Mouse (Mus musculus): ENCODE results near the gene Lhfpl3. TPM values are rescaled to one million over a fixed set of nuclear protein-coding genes. Genes with fewer than 3 reads are reported as not detected.

Lhfpl3 gene
- total RNA-seq, 1 experiment from 2014 or later, result not detected

DNA sequence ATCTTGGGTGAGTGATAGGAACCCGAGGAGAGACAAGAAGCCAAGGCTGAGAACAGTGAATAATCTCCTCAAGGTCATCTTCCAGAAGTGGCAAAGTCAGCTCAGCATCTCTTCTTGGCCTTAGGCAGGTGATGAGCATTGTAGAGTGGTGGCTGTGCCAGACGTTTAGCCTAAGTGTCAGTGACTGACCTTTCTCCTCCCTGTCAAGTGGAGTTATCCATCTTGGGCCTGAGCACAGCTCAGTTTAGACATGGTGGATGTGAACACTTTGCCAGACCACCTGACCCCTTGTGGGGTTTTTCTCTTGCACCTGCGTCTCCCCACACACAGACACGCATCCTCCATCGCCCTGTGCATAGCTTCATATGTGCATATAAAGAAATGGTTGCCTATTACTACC is 305.6 kb downstream of the Lhfpl3 start:
- ATAC-seq (replicated peaks; ENCODE audit: insufficient number of reproducible peaks, low FRiP score, low TSS enrichment, poor library complexity, severe bottlenecking), result no peak

DNA sequence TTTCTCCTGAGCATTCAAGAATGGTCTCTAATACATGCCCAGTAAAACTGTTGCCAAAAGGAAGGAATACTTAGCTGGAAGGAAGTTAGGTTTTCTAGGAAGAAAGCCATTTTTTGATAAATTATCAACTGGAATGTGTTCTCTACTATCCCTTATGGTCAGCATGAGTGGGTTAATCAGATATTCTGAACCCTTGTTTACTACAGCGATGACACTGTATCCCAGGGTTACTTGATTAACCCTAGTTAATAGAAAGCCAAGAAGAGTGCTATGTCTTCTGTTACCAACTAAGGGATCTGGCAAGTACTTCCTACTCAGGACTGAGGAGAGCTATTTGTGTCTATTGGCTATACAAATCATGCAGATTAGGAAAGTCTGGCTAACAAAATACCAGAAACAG is 349.0 kb downstream of the Lhfpl3 start:
- no peak for ATAC-seq (replicated peaks; ENCODE audit: insufficient number of reproducible peaks, low FRiP score, low TSS enrichment, poor library complexity, severe bottlenecking)

DNA sequence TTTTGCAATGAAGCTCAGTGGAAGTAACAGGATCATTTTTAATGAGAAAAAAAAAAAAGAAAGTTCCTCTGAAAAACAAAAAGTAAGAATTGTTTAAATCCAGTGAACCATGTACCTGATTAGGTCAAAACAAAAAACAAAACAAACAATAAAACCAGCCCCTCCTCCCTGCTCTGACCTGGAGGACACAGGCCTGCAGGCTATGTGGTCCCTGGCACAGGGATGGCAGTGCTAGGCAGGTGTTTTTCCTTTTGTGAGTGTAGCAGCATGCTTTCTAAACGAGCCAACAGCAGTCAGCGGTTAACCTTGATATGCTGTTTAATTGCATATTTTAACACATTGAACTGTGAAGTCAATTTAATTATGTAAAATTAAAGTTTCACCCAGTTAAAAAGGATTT is 360.7 kb downstream of the Lhfpl3 start:
- ATAC-seq (replicated peaks; ENCODE audit: insufficient number of reproducible peaks, low FRiP score, low TSS enrichment, poor library complexity, severe bottlenecking), result no peak

DNA sequence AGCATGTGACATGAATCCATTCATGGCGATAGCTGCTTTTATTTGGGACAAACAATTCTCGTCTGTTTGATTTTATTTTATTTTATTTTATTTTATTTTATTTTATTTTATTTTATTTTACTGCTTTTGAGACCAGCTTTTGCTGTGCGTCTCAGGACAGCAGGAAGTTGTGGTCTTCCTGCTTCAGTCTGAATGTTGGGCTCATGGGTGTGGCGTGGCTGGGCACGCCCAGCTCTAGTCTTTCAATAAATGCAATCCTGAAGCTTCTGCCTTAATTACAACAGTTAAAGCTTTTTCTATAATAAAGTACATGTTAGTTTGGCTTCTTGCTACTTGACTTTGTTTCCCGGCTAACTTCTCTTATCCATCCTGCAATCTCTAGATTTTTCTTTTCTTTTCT is 365.4 kb downstream of the Lhfpl3 start:
- ATAC-seq (replicated peaks; ENCODE audit: insufficient number of reproducible peaks, low FRiP score, low TSS enrichment, poor library complexity, severe bottlenecking), result no peak

DNA sequence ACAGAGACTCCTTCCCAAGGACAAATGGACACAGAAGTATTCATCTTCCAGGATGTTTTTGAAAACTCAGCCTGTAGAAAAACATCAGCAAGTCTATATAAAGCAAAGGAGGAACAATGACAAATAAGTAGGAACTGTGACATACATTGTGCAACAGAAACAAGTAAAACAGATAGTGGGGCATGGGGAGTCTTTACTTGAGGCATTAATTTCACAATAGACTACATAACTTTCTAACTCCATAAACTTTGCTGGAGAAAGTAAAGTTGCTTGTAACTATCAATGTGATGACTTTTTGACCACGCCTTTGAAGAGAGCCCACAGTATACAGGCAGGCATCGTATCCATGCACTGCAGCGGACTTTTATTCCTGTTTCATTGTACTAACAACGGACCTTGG is 368.4 kb downstream of the Lhfpl3 start:
- peak; percentile 40; the same call in 1 of the 2 replicates for ATAC-seq (replicated peaks; ENCODE audit: insufficient number of reproducible peaks, low FRiP score, low TSS enrichment, poor library complexity, severe bottlenecking)

DNA sequence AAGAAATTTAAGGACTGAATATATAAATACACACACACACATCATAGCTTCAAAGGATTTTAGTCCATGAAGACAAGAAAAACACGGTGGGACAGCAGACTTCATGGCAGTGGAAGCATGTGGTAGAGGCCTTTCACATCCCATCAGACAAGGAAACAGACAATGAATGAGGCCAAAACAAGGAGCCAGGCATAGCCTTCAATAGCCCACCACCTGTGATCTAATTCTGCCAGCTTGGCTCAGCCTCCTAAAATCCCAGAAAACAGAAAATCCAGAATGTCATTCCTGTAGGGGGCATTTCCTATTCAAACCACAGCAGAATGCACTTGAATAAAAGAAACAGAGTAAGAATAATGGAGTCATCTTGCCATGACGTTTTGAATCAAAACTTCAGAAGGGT is 381.0 kb downstream of the Lhfpl3 start:
- ATAC-seq (replicated peaks; ENCODE audit: insufficient number of reproducible peaks, low FRiP score, low TSS enrichment, poor library complexity, severe bottlenecking), result no peak

DNA sequence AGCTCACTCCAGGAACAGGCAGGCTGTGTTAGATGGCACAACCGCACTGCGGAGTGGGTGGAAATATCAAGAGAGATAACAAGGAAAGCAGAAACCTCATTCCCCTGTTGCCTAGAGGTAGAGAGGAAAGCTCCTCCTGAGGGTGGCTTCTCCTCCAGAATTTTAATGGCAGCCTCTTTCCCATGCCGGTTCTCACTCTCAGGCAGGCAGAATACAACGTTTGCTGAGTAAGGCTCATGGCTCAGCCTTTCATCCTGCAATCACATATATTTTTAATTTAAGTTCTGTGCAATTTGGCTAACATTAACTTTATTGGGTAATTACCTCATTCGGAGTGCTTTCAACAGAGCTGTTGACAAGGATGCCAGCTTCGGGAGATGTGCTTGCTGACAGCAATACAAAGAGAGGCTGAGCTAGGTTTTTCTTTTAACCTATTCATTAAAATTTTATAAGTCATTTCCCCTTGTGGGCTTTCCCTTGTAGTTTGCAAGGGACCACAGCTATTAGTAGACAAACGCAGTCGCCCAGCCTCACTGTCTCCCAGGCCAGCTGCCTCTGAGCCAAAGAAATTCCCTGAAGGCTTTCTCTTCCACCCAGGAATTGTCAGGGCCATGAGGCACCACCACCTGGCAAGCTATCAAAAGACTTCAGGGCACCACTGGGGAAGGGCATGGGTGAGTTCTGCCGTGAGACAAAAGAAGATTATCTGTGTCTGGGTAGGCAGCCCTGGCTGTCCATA is 394.5 kb downstream of the Lhfpl3 start:
- no peak for ATAC-seq (replicated peaks; ENCODE audit: insufficient number of reproducible peaks, low FRiP score, low TSS enrichment, poor library complexity, severe bottlenecking)

DNA sequence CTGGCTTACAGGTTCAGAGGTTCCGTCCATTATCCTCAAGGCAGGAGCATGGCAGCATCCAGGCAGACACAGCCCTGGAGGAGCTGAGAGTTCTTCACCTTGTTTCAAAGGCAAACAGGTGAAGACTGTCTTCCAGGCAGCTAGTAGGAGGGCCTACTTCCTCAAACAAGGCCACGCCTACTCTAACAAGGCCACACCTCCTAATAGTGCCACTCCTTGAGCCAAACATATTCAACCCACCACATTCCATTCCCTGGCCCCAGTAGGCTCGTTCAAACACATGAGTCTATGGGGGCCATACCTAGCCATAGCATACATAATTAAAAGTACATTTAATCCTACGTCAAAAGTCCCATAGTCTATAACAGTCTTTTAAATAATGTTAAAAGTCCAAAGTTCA is 407.4 kb downstream of the Lhfpl3 start:
- ATAC-seq (replicated peaks; ENCODE audit: insufficient number of reproducible peaks, low FRiP score, low TSS enrichment, poor library complexity, severe bottlenecking), result no peak

DNA sequence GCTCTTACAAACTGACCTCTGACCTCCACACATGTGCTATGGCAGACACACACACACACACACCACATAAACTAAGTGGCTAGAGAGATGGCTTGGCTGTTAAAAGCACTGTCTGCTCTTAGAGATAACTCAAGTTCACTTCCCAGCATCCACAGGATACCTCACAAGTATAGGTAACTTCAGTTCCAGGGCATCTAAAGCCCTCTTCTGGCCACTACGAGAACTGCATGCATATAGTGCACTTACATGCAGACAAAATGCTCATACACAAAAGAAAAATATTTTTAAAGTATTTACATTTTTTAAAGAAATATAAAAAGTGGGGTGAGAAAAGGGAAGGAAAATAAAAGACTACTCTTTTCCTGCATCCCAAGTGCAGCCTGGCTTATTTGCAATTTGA is 408.6 kb downstream of the Lhfpl3 start:
- ATAC-seq (replicated peaks; ENCODE audit: insufficient number of reproducible peaks, low FRiP score, low TSS enrichment, poor library complexity, severe bottlenecking), result no peak

DNA sequence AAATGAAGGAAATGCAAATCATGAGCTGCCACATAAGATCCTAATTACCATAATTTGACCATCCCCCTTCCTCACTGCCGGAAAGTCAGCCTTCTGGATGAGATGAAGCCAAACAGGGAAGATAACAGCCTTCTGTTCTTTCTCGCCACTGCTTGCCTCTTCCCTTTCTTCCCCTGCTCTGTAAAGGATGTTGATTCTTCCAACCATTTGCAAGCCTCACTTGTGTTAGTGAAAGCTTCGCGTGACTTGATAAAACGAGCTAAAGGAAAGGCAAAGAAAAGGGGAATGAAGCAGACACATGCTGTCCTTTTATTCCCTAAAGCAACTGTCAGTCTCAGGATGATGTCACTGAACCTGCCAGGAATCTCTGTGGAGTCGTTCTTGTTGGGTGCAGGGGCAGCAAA is 420.1 kb downstream of the Lhfpl3 start:
- ATAC-seq (replicated peaks; ENCODE audit: insufficient number of reproducible peaks, low FRiP score, low TSS enrichment, poor library complexity, severe bottlenecking), result no peak

DNA sequence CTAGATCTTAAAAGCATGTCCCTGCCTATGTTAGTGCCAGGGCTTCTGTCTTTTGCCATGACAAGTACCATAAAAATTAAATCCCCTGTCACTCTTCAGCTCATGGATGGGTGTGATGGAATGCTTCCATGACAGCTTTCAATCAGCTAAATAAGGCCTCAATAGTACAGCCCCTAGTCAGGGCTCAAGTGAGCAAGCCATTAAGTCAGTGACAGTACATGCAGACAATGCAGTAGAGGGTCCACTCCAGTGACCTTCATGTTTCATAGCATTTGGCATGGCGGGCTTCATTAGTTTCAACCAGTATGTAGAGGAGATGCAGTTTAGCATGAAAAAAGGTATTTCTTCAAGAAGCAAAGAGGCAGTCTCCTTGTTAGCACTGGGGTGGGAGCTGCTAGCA is 420.8 kb downstream of the Lhfpl3 start:
- ATAC-seq (replicated peaks; ENCODE audit: insufficient number of reproducible peaks, low FRiP score, low TSS enrichment, poor library complexity, severe bottlenecking), result no peak

DNA sequence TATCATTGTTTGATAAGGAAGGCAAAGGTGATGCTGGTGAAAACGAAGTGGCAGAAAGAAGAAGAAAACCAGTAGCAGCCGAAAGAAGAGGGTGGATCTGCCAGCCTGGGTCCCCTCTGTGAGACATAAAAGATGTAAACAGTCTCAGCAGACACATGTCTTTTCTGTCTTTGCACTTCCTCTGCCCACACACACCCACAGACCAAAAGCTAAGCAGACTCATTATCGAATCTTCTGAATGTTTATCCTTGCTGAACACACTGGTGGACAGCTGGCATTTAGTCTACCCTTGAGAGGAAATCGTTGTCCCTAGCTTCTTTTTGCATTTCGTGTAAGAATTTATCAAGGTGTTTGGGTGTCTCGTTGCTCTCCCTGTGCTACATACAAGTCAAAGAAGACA is 443.8 kb downstream of the Lhfpl3 start:
- no peak for ATAC-seq (replicated peaks; ENCODE audit: insufficient number of reproducible peaks, low FRiP score, low TSS enrichment, poor library complexity, severe bottlenecking)

DNA sequence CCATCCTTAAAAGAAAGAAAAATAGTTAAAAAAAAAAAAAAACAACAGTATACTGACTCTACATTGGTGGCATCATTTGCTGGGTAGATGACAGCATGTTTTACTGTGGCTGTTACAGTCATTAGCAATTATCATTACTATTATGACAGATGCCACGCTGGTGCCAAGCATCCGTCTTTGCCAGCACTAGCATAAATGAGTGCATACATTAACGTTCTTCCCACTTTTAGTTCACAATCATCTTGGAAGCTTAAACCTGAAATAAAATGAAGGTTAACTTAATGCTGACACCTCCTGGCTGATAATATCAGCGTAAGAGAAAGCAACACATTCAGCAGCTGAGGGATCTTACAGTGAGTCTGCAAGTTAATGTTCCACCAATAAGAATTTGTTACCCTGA is 451.0 kb downstream of the Lhfpl3 start:
- ATAC-seq (replicated peaks; ENCODE audit: insufficient number of reproducible peaks, low FRiP score, low TSS enrichment, poor library complexity, severe bottlenecking), result no peak

DNA sequence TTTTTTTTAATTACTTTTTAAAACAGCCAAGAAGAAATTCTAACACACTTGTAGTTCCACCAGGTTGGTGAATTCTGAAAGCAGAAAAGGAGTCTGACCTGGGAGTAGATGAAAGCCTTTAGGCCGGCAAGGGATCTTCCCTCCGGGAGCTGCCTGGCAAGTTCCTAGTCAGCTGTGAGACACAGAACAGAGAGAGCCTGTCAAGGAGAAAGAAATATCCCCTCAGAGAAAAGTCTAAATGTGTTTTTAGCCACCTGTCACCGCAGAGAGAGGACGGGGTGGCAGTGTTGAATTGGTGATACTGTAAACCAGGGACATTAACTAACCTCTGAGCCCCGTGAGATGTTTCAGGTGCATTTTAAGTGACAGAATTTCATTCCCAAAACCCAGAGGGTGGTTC is 467.2 kb downstream of the Lhfpl3 start:
- ATAC-seq (replicated peaks; ENCODE audit: insufficient number of reproducible peaks, low FRiP score, low TSS enrichment, poor library complexity, severe bottlenecking), result no peak

DNA sequence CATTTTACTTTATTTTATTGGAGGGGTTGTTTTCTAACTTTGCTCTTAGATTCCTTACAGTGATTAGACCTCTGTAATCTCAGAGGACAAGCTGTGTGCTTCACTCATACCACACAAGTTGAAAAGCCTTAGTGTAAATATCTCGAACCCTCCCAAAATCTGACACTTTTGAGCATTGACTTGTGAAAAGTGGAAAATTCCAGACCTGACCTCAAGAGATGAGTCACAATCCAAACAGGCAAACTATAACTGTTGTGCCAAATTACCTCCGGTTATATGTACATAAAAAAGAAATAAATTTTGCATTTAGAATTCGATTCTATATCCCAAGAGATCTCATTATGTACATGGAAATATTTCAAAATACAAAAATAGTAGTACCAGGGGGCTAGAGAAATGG is 468.8 kb downstream of the Lhfpl3 start:
- ATAC-seq (replicated peaks; ENCODE audit: insufficient number of reproducible peaks, low FRiP score, low TSS enrichment, poor library complexity, severe bottlenecking), result no peak

DNA sequence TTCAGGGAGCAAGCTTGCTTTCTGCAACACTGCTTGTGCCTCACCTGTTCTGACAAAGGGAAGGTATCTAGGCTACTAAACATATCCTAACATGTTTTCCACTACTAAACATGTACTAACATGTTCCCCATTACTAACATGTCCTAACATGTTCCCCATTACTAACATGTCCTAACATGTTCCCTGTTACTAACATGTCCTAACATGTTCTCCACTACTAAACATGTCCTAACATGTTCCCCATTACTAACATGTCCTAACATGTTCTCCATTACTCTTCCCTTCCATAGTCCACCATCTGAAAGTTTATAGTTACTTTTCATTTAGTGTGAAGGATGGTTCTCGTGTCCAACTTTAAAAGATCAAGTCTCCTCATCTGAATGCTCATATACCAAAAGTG is 473.8 kb downstream of the Lhfpl3 start:
- ATAC-seq (replicated peaks; ENCODE audit: insufficient number of reproducible peaks, low FRiP score, low TSS enrichment, poor library complexity, severe bottlenecking), result no peak

DNA sequence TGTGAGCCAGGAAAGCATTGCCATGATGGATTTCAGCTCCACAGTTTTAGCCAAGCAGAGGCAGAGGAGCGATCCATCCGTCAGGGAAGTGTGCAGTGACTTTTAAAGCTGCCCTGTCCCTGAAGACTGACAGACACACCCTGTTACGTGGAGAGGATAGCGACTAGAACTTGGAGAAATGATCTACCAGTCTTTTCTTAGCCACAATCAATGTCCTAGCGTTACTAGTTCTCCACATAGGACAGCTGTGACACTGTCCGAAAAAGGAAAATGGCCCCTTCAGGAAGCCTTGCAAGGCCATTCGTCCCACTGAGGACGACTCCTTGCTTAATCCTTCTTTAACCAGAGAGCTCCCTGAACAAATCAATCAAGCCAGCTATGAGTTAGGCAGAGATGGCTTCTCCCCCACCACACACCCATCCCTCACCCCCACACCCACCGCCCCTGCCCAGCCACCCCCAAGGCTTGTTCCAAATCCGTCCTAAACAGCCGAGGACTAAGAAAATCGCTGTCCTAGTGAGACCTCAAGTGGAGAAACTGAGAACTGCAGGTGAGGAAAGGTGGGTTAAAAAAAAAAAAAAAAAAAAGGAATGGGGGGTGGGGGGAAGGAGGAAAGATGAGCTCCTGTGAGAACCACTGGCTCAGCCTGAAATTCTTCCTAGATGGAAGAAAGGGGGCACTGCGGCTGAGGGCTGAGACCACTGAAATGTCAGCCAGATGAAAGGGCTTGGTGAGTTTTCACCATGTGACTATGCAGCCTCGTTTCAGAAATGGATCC is 479.1 kb downstream of the Lhfpl3 start:
- ATAC-seq (replicated peaks; ENCODE audit: insufficient number of reproducible peaks, low FRiP score, low TSS enrichment, poor library complexity, severe bottlenecking), result no peak

DNA sequence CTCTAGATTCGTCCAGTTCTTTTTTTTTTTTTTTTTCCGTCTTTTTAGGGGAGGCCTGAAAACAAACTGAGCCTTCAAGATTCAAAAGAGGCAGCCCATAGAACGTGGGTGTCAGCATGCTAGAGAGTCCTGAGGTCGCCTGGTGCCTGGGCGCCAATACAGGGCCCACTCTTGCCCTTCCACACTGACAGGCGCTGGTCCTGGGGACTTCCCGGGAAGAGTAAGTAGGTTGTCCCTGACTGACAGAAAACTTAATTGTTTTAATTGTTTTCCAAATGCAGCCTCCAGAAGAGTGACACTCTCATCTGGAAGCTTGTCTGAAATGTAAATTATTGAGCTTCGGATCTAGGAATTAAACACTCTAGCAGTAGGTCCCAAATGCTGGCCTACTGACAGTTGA is 479.8 kb downstream of the Lhfpl3 start:
- no peak for ATAC-seq (replicated peaks; ENCODE audit: insufficient number of reproducible peaks, low FRiP score, low TSS enrichment, poor library complexity, severe bottlenecking)

DNA sequence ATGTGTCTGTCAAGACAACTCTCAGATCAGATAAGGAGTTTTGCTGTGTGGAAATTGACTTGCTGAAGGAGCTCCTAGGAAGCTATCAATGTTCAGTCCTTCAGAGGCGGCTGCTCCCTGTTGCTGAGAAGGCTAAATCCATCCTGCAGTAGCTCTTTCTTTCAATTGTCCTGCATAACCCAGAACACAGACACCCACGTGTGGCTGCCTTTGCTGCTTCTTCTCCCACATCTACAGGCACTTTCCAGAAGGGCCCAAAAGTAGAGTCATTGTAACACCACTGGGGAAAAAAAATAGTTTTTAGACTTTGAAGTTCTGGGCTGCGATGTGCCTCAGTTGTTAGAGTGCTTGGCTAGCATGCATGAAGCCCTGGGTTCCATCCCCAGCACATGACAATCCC is 480.9 kb downstream of the Lhfpl3 start:
- no peak for ATAC-seq (replicated peaks; ENCODE audit: insufficient number of reproducible peaks, low FRiP score, low TSS enrichment, poor library complexity, severe bottlenecking)

DNA sequence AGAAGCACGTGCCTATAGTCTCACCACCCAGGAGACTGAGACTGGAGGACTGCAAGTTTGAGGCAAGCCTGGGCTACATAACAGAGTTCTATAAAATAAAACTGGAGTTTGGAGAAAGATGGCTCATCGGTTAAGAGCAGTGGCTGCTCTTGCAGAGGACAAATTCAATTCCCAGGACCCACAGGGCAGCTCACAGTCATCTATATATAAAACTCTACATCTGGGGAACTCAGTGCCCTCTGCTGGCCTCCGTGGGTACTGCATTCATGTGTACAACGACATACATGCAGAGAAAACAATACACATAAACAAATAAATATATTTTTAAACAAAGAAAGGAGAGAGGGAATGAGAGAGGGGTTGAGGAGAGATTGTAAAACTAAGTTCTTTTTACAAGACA is 501.1 kb downstream of the Lhfpl3 start:
- ATAC-seq (replicated peaks; ENCODE audit: insufficient number of reproducible peaks, low FRiP score, low TSS enrichment, poor library complexity, severe bottlenecking), result no peak
